Mouse (Mus musculus) hindbrain, postnatal 0 days (tissue): ENCODE data around the gene Acr. TPM values are rescaled to one million over a fixed set of nuclear protein-coding genes. Genes with fewer than 3 reads are reported as not detected.
A peak's percentile ranks its signal among the peaks of the same experiment; 100 is the strongest.

Experiments
- ATAC-seq: fragments of 200-750 bp; cut with Nextera tagmentation; 2 replicates; pipeline ENCODE4 v1.8.0; 2017; ENCODE audit warnings: mild to moderate bottlenecking, moderate TSS enrichment, moderate library complexity
- DNase-seq: peaks from one replicate; pipeline ENCODE4 v3.0.0-alpha.2; 2015; ENCODE audit warnings: low spot score
- H3K27ac ChIP-seq: fragments of 300-500 bp; sonication (generic); 2 replicates; pipeline ENCODE4 v1.5.1; 2014; ENCODE audit warnings: mild to moderate bottlenecking
- H3K27me3 ChIP-seq: fragments of 300-500 bp; sonication (generic); 2 replicates; pipeline ENCODE4 v1.6.1; 2014; ENCODE audit warnings: low read length, mixed read lengths; ENCODE audit not compliant: insufficient read depth
- H3K36me3 ChIP-seq: fragments of 300-500 bp; sonication (generic); 2 replicates; pipeline ENCODE4 v1.6.1; 2014; ENCODE audit warnings: low read length, mixed read lengths; ENCODE audit not compliant: insufficient read depth
- H3K4me1 ChIP-seq: fragments of 300-500 bp; sonication (generic); 2 replicates; pipeline ENCODE4 v1.6.1; 2014; ENCODE audit warnings: antibody characterized with exemption, low read length, mixed read lengths; ENCODE audit not compliant: insufficient read depth
- H3K4me2 ChIP-seq: fragments of 300-500 bp; sonication (generic); 2 replicates; pipeline ENCODE4 v1.6.1; 2014; ENCODE audit warnings: low read depth, mild to moderate bottlenecking, low read length, moderate library complexity, mixed read lengths
- H3K4me3 ChIP-seq: fragments of 300-500 bp; sonication (generic); 2 replicates; pipeline ENCODE4 v1.5.1; 2014; ENCODE audit warnings: low read length
- H3K9ac ChIP-seq: fragments of 300-500 bp; sonication (generic); replicated peaks from 2 replicates; pipeline ENCODE4 v1.6.1; 2014; ENCODE audit warnings: mild to moderate bottlenecking, low read length, moderate library complexity, mixed read lengths
- H3K9me3 ChIP-seq: fragments of 300-500 bp; sonication (generic); 2 replicates; pipeline ENCODE4 v1.6.1; 2016; ENCODE audit warnings: low read length, mixed read lengths
- CTCF ChIP-seq: IDR thresholded peaks from 2 replicates; pipeline ENCODE4 v1.5.1; 2016; ENCODE audit warnings: antibody characterized with exemption, control low read depth, low read depth
- WGBS: fragments of 180-500 bp; shearing (Covaris S2); extraction: QIAGEN DNeasy Blood & Tissue Kit; methylation state at CpG from one replicate; pipeline ENCODE4 v1.1.7; 2014; 5-methylcytosine and 5-hydroxymethylcytosine counted together
- polyA plus RNA-seq: library from polyadenylated mRNA; unstranded; fragments of >200 nt; fragmentation: Nextera tagmentation; extraction: Ambion mirVana; gene quantifications from 2 replicates; pipeline ENCODE4 v1.2.1, GENCODE M21; 2015
- total RNA-seq: library from RNA; depleted of rRNA; stranded (reverse); fragments of >200 nt; gene quantifications from 2 replicates; pipeline ENCODE4 v1.2.3, GENCODE M21; 2014

The Acr gene
- total and polyA plus RNA-seq, 2 experiments from 2014 or later: 2.1 to 2.4 TPM

DNA sequence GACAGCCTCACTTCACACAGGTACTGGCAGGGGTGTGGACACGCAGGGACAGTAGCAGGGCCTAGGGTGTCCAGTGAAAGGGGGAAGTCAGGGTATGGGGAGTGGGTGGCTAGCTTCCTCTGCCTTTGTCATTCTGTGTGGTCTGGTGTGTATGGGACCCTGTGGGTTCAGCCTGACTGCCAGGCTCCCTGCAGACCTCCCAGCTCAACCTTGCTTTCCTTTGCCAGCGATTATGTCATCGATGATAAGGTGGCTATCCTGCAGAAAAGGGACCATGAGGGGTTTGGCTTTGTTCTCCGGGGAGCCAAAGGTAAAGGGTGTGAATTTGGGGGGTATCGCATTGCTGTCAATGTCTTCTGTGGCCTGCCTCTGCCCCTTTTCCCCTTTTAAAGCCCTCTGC lies 36.7 kb upstream of the Acr start:
- TF ChIP-seq CTCF: no peak
- no peak for DNase-seq
- H3K36me3 ChIP-seq: no peaks in the 10 kb centered on the region
- no peak overlapping the region for H3K4me2 ChIP-seq
- WGBS: 95% methylated on average over 5 of the region's 5 CpGs
- no peak overlapping the region for H3K9ac ChIP-seq
- ATAC-seq: no peak
- H3K4me3 ChIP-seq: no peak overlapping the region
- no peak overlapping the region for H3K27ac ChIP-seq
- H3K4me1 ChIP-seq: peaks cover 14% of the 10 kb centered on the region; the same call in 1 of the 2 replicates
- no peaks in the 10 kb centered on the region for H3K27me3 ChIP-seq
- H3K9me3 ChIP-seq: no peaks in the 10 kb centered on the region

DNA sequence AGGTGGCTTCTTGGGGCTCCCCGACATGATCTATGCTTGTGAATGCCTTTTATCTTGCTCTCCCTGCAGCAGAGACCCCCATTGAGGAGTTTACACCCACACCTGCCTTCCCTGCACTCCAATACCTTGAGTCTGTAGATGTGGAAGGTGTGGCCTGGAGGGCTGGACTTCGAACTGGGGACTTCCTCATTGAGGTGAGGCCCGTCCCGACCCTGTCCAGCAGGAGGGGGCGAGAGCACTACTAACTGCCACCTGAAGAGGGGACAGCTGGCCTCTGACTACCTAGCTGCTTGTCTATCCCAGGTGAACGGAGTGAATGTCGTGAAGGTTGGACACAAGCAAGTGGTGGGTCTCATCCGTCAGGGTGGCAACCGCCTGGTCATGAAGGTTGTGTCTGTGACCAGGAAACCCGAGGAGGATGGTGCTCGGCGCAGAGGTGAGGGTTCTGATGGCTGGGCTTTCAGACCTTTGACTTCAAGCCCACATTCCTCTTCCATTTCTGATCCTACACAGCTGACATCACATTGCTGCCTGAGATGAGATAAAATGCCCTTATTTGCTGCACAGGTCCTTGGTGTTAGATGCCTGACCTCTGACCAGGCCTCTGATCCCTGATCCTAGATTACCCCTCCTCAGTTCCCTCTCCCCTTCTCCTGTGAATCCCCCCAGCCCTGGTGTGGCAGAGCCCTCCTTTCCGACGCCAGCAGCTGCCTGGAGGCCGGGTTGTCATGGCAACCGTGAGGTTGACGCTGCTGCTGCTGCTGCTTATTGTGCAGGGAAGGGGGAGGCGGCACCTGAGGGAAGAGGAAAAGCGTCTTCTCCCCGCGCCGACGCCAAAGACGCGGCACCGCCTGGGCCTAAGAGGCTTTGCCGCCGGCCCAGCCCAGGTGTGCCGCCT lies 35.9 kb upstream of the Acr start:
- Histone ChIP-seq H3K27ac (peak overlapping the region; percentile 76), H3K4me3 (peak overlapping the region; percentile 35), H3K4me2 (peak overlapping the region; percentile 61), H3K27me3 (no peaks in the 10 kb centered on the region), H3K4me1 (peaks cover 14% of the 10 kb centered on the region; the same call in 1 of the 2 replicates), H3K9ac (peak overlapping the region; percentile 51), H3K9me3 (no peaks in the 10 kb centered on the region), H3K36me3 (no peaks in the 10 kb centered on the region)
- no peak for TF ChIP-seq CTCF
- 24% methylated on average over 29 of the region's 29 CpGs for WGBS
- ATAC-seq (peak; percentile 84), DNase-seq (peak; percentile 94)

DNA sequence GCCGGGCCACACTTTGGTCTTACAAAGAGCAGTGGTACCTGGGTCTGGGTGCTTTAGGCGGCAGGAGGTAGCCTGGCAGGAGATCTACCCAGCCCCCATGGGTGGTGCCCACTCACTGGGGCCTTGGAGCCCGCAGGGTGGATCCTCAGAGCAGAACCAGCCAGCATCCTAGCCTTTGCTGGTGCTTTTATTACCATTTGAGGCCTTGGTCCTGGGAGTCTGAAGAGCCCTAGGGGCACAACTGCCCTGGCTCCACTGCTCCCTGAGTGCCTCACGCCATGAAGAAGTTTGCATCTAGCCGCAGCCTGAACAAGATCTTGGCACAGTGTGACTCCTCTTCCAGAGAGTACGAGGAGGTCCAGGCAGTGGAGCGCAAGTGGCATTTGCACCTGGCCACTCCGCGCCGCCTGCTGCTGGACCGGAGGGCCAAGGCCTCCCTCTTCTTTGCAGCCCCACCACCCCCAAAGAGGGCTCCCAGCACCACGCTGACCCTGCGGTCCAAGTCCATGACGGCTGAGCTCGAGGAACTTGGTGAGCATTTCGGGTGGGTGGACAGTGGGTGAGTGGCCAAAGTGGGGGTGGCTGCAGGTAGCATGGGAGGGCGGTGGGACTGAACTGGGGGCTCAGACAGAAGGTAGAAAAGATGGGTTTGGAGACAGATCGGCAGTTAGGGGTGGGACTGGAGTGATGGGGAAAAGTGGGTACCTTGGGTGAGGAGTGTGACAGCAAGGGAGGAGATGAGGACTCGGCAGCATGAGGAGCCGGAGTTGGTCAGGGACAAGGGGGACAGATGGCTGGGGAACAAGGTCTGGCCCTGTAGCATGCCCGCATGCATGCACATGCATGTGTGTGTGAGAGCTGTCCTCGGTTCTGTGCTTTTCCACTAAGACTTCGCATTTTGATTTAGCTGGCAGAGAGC lies 34.9 kb upstream of the Acr start:
- Histone ChIP-seq H3K4me3 (peak overlapping the region; percentile 35), H3K27ac (peak overlapping the region; percentile 76), H3K9me3 (no peaks in the 10 kb centered on the region), H3K36me3 (no peaks in the 10 kb centered on the region), H3K4me2 (peak overlapping the region; percentile 61), H3K4me1 (peaks cover 14% of the 10 kb centered on the region; the same call in 1 of the 2 replicates), H3K9ac (peak overlapping the region; percentile 51), H3K27me3 (no peaks in the 10 kb centered on the region)
- WGBS: 56% methylated on average over 23 of the region's 23 CpGs
- no peak for TF ChIP-seq CTCF
- ATAC-seq (peak; percentile 31; the same call in 1 of the 2 replicates), DNase-seq (no peak)

DNA sequence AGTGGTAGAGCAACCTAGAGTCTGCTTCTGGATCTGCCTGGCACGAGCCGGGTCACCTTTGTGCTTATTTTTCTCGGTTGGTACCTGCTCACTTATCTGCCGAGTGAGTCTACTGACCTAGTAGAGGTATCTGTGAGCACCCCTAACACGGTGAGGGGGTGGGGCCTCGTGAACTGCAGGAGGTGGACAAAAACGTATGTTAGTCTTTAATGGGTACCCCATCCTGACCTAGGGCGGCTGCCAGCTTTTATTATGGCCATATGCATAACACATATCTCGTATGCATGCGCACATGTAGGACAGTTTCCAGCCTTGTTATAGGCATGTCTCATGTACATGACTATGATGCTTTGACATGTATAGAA lies 34.3 kb upstream of the Acr start:
- Histone ChIP-seq H3K4me2 (peak overlapping the region; percentile 61), H3K9ac (0 out of 2 replicates have a peak overlapping the region, but pooled peaks have one; percentile 51), H3K27ac (no peak overlapping the region; the same call in 1 of the 2 replicates), H3K4me1 (peaks cover 14% of the 10 kb centered on the region; the same call in 1 of the 2 replicates), H3K27me3 (no peaks in the 10 kb centered on the region), H3K4me3 (peak overlapping the region; percentile 35), H3K9me3 (no peaks in the 10 kb centered on the region), H3K36me3 (no peaks in the 10 kb centered on the region)
- DNase-seq (no peak), ATAC-seq (no peak)
- WGBS: 77% methylated on average over 10 of the region's 10 CpGs
- TF ChIP-seq CTCF: no peak

DNA sequence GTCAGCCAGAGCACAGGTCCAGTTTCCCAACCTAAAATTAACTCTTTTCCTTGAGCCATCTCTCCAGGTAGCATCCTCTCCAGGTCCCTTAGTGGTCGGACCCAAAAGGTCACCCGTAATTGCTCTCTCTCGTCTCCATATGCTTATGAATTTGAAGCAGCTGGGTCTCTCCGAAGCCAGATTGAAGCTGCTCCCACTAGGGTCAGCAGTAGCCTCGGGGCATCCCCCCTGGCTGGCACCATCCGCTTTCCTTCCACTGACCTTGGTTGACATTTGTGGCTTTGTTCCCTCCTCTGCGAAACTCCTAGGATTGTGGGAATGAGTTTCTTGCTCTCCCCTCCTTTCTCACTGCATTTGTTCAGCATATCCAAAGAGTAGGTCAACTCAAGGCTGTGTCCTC lies 24.0 kb upstream of the Acr start:
- no peak for ATAC-seq

GRCm38 (mm10) chr15:89547321-89547720 lies 20.8 kb upstream of the Acr start:
- TF ChIP-seq CTCF: no peak
- Histone ChIP-seq H3K27me3 (no peaks in the 10 kb centered on the region), H3K27ac (no peak overlapping the region), H3K9ac (peak overlapping the region; percentile 15; the same call in 1 of the 2 replicates), H3K4me3 (no peak overlapping the region), H3K36me3 (peaks cover 8% of the 10 kb centered on the region; the same call in 1 of the 2 replicates), H3K4me2 (peak overlapping the region; percentile 40; the same call in 1 of the 2 replicates), H3K9me3 (no peaks in the 10 kb centered on the region), H3K4me1 (peaks cover 7% of the 10 kb centered on the region; the same call in 1 of the 2 replicates)
- ATAC-seq (no peak), DNase-seq (no peak)
- 70% methylated on average over 8 of the region's 8 CpGs for WGBS

More for the DNA sequence above, 24.0 kb upstream of the Acr start:
- peaks cover 7% of the 10 kb centered on the region; the same call in 1 of the 2 replicates for H3K4me1 ChIP-seq
- H3K4me2 ChIP-seq: no peak overlapping the region
- no peak overlapping the region for H3K9ac ChIP-seq
- TF ChIP-seq CTCF: no peak
- DNase-seq: no peak
- no peak overlapping the region for H3K27ac ChIP-seq
- no peaks in the 10 kb centered on the region for H3K9me3 ChIP-seq
- 80% methylated on average over 7 of the region's 7 CpGs for WGBS
- peaks cover 5% of the 10 kb centered on the region; the same call in 1 of the 2 replicates for H3K36me3 ChIP-seq
- no peak overlapping the region for H3K4me3 ChIP-seq
- no peaks in the 10 kb centered on the region for H3K27me3 ChIP-seq
